Mouse (Mus musculus) hindbrain, embryonic 11.5 days (tissue): Measurements from ENCODE around the gene Adh1. TPM values are rescaled to one million over a fixed set of nuclear protein-coding genes. Genes with fewer than 3 reads are reported as not detected.

Experiments used
- ATAC-seq: fragments of 200-750 bp; cut with Nextera tagmentation; 2 replicates; pipeline ENCODE4 v1.8.0; 2017; ENCODE audit warnings: mild to moderate bottlenecking, moderate TSS enrichment, moderate library complexity; ENCODE audit not compliant: low FRiP score
- DNase-seq: peaks from one replicate; pipeline ENCODE4 v3.0.0-alpha.2; 2015; ENCODE audit warnings: low spot score
- H3K27ac ChIP-seq: fragments of 300-500 bp; sonication (generic); 2 replicates; pipeline ENCODE4 v1.5.1; 2014; ENCODE audit warnings: mild to moderate bottlenecking, low read depth, low read length
- H3K27me3 ChIP-seq: fragments of 300-500 bp; sonication (generic); 2 replicates; pipeline ENCODE4 v1.6.1; 2014; ENCODE audit warnings: mild to moderate bottlenecking, low read length, moderate library complexity, mixed read lengths; ENCODE audit not compliant: control insufficient read depth, insufficient read depth
- H3K36me3 ChIP-seq: fragments of 300-500 bp; sonication (generic); 2 replicates; pipeline ENCODE4 v1.6.1; 2014; ENCODE audit warnings: mild to moderate bottlenecking, low read length, moderate library complexity, mixed read lengths; ENCODE audit not compliant: control insufficient read depth, insufficient read depth
- H3K4me1 ChIP-seq: fragments of 300-500 bp; sonication (generic); replicated peaks from 2 replicates; pipeline ENCODE4 v1.6.1; 2014; ENCODE audit warnings: low read length, mixed read lengths; ENCODE audit not compliant: control insufficient read depth, insufficient read depth
- H3K4me2 ChIP-seq: fragments of 300-500 bp; sonication (generic); replicated peaks from 2 replicates; pipeline ENCODE4 v1.6.1; 2014; ENCODE audit warnings: mild to moderate bottlenecking, low read depth, low read length
- H3K4me3 ChIP-seq: fragments of 300-500 bp; sonication (generic); 2 replicates; pipeline ENCODE4 v1.5.1; 2014; ENCODE audit warnings: low read depth, low read length
- H3K9ac ChIP-seq: fragments of 300-500 bp; sonication (generic); 2 replicates; pipeline ENCODE4 v1.6.1; 2014; ENCODE audit warnings: low read depth, low read length
- H3K9me3 ChIP-seq: fragments of 300-500 bp; sonication (generic); 2 replicates; pipeline ENCODE4 v1.6.1; 2016; ENCODE audit warnings: low read length; ENCODE audit not compliant: control insufficient read depth
- WGBS: fragments of 180-500 bp; shearing (Covaris S2); extraction: QIAGEN DNeasy Blood & Tissue Kit; methylation state at CpG from one replicate; pipeline ENCODE4 v1.1.7; 2014; 5-methylcytosine and 5-hydroxymethylcytosine counted together
- polyA plus RNA-seq: library from polyadenylated mRNA; unstranded; fragments of >200 nt; fragmentation: Nextera tagmentation; extraction: Ambion mirVana; gene quantifications from 2 replicates; pipeline ENCODE4 v1.2.1, GENCODE M21; 2014

Adh1 gene
- polyA plus RNA-seq, 1 experiment from 2014 or later, result 0.29 TPM

DNA sequence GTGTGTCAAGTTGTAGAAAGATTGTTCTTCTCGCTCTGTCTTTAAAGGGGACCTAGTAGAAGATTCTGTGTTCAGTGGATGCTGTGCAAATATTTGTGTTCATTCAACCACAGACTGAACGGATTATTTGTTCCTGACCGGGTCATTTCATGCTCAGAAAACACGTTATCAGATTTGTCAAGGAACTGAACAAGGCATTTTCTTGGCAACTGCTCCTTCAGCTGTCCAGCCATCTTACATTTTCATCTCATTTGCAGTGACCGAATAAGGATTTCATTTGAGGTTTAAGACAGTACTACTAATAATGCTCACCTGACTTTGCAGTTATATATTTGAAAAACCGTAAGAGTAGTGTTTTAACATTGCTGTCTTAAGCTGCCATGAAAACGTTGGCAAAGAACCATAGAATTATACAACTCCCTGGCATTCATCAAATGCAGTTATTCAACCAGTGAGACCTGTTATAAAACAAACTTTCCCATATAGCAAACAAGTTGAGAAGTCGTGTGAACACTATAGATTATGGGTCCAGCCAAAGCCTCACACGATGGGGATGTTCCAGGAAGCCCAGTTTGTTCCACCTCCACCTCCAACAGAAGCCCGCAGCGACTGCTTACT is 24.1 kb upstream of the Adh1 start:
- no peak overlapping the region for H3K4me3 ChIP-seq
- no peak for DNase-seq
- no peaks in the 10 kb centered on the region for H3K4me1 ChIP-seq
- no peaks in the 10 kb centered on the region for H3K36me3 ChIP-seq
- no peak for ATAC-seq
- no peak overlapping the region for H3K27ac ChIP-seq
- WGBS, result 78% methylated on average over 11 of the region's 11 CpGs
- H3K9me3 ChIP-seq, result no peaks in the 10 kb centered on the region
- H3K9ac ChIP-seq, result no peak overlapping the region
- no peak overlapping the region for H3K4me2 ChIP-seq
- no peaks in the 10 kb centered on the region for H3K27me3 ChIP-seq

DNA sequence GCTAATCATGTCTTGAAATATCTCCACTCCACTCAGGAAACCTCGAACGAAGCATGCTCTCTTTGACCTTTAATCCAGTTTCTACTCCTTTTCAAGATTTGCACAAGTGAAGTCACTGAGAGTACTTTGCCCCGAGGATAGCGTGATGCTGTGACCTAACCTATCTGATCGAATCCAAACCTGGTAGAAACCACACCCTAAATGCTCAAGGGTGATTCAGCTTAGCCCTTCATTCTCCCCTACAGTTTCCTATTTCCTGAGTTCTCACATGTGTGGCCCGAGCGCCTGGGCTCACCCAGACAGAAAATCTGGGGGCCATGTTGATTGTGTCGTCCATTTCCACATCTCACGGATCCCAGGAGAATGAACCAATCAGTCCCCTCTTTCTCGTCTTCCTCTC is 22.7 kb upstream of the Adh1 start:
- DNase-seq, result no peak
- Histone ChIP-seq H3K36me3 (no peaks in the 10 kb centered on the region), H3K4me2 (no peak overlapping the region), H3K4me3 (no peak overlapping the region), H3K27me3 (no peaks in the 10 kb centered on the region), H3K9ac (no peak overlapping the region), H3K9me3 (no peaks in the 10 kb centered on the region), H3K27ac (no peak overlapping the region), H3K4me1 (no peaks in the 10 kb centered on the region)
- WGBS, result 88% methylated on average over 10 of the region's 10 CpGs
- no peak for ATAC-seq

DNA sequence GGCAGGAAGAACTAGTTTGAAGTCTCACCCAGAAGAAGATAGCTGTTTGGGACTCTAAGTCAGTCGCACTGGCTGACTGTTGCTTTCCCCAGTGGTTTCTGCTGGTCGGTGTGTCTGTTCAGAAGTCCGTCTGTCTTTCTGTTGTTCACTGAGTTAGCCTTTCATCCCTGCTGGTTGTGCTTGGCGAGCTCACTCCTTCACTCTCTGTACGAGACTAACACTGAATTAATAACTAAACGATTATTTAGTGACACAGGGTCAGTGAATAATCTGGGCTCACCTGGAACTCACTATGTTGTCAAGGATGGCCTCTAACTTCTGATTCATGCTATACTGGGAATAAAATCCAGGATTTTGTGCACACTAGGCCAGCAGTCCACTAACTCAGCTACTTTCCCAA is 21.3 kb upstream of the Adh1 start:
- WGBS, result 92% methylated on average over 6 of the region's 6 CpGs

DNA sequence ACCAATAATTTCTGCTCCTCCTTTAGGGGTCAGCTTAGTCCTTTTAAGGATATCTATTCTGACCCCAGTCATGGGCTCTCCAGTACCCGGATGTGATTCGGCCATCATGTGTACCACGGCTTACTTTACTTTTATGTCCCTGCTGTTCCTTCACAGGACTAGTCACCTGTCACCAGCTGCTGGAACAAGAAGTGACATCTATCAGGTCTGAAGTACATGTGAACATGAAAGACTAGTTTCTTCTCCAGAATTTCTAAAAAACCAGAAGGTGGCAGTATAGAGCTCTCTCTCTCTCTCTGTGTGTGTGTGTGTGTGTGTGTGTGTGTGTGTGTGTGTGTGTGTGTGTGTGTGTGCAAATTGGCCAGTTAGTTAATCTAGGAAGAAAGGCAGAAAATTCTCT is 20.4 kb upstream of the Adh1 start:
- 94% methylated on average over 3 of the region's 3 CpGs for WGBS
- DNase-seq, result no peak

More for the DNA sequence above, 21.3 kb upstream of the Adh1 start:
- H3K4me3 ChIP-seq, result no peak overlapping the region
- H3K27ac ChIP-seq, result no peak overlapping the region
- no peak overlapping the region for H3K4me2 ChIP-seq
- H3K4me1 ChIP-seq, result no peaks in the 10 kb centered on the region
- ATAC-seq (no peak), DNase-seq (no peak)
- H3K9ac ChIP-seq, result no peak overlapping the region
- H3K36me3 ChIP-seq, result no peaks in the 10 kb centered on the region
- H3K27me3 ChIP-seq, result no peaks in the 10 kb centered on the region
- H3K9me3 ChIP-seq, result no peaks in the 10 kb centered on the region

DNA sequence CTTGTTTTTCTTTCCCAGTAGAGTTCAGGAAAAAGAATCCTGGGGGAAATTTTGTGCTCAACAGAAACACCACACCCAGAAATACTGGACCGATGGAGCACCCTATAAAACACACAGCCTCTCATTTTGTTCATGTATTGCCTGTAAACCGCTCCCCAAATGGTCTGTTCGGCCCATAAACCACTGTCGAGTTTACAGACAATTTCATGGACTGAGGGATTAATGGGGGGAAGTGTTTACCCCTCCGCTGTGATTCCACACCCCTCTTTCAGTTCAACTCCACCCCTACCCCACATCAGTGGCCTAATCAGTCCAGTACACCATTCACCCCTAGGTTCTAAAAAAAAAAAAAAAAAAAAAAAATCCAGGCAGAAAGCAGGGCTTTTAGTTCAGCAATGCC is 19.8 kb upstream of the Adh1 start:
- no peaks in the 10 kb centered on the region for H3K36me3 ChIP-seq
- H3K27ac ChIP-seq, result no peak overlapping the region
- H3K4me1 ChIP-seq, result no peaks in the 10 kb centered on the region
- no peaks in the 10 kb centered on the region for H3K27me3 ChIP-seq
- ATAC-seq (no peak), DNase-seq (no peak)
- 86% methylated on average over 5 of the region's 5 CpGs for WGBS
- H3K4me2 ChIP-seq, result no peak overlapping the region
- no peak overlapping the region for H3K4me3 ChIP-seq
- no peaks in the 10 kb centered on the region for H3K9me3 ChIP-seq
- H3K9ac ChIP-seq, result no peak overlapping the region

More for the DNA sequence above, 20.4 kb upstream of the Adh1 start:
- Histone ChIP-seq H3K9ac (no peak overlapping the region), H3K27ac (no peak overlapping the region), H3K27me3 (no peaks in the 10 kb centered on the region), H3K36me3 (no peaks in the 10 kb centered on the region), H3K4me1 (no peaks in the 10 kb centered on the region), H3K4me2 (no peak overlapping the region), H3K4me3 (no peak overlapping the region), H3K9me3 (no peaks in the 10 kb centered on the region)
- ATAC-seq, result no peak

DNA sequence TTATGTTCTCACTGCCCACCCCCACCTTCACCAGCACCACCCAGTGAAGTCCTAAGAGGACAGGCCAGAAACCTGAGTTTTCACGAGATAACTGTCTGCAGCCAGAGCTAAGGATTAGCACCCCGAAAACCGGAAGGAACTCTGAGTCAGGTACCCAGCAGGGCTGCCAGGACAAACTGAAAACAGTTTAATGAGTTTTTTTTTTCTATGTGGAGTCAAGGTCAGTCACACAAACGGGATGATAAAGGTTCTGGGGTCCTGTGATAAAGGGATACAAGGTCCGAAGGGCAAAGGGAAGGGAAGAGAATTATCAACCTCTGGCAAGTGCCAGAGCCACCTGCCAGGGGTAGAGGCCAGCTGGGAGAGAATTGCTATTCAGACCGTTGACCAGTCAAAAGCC is 19.4 kb upstream of the Adh1 start:
- ATAC-seq, result no peak
- Histone ChIP-seq H3K9me3 (no peaks in the 10 kb centered on the region), H3K36me3 (no peaks in the 10 kb centered on the region), H3K4me3 (no peak overlapping the region), H3K9ac (no peak overlapping the region), H3K27ac (no peak overlapping the region), H3K27me3 (no peaks in the 10 kb centered on the region), H3K4me1 (no peaks in the 10 kb centered on the region), H3K4me2 (no peak overlapping the region)
- no peak for DNase-seq
- 75% methylated on average over 6 of the region's 6 CpGs for WGBS

DNA sequence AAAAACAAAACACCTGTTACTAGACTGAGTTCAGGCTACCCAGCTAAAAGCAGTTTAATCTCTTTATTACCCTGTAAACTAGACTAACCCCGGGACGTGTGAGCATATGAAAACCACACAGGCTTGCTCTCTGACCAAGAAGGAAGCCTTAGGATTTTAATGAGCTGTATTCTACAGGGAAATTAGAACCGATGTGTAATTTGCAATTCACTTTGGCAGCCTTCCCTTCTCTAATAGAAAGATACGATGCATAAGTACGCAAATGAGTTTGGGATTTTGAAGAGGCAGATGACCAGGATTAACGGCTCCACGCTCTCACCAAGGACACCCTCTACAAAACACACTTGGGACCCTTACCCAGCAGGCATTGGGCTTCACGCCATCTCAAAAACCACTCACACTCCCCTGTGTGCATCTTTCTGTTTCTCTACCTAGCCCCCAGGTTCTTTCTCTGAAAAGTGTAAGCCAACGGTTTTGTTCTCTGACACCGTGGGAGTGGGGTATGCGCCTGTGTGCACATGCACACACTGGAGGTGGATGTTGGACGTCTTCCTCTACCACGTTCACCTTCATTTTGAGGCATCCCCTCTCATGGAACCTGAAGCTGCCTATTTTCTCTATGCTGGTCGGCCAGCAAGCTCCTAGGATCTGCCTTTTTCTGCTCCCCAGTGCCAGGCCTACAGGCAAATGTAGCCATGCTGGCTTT is 18.6 kb upstream of the Adh1 start:
- Histone ChIP-seq H3K27ac (no peak overlapping the region), H3K4me1 (no peaks in the 10 kb centered on the region), H3K4me3 (no peak overlapping the region), H3K27me3 (no peaks in the 10 kb centered on the region), H3K9ac (no peak overlapping the region), H3K36me3 (no peaks in the 10 kb centered on the region), H3K9me3 (no peaks in the 10 kb centered on the region), H3K4me2 (no peak overlapping the region)
- DNase-seq (no peak), ATAC-seq (no peak)
- 88% methylated on average over 14 of the region's 14 CpGs for WGBS

DNA sequence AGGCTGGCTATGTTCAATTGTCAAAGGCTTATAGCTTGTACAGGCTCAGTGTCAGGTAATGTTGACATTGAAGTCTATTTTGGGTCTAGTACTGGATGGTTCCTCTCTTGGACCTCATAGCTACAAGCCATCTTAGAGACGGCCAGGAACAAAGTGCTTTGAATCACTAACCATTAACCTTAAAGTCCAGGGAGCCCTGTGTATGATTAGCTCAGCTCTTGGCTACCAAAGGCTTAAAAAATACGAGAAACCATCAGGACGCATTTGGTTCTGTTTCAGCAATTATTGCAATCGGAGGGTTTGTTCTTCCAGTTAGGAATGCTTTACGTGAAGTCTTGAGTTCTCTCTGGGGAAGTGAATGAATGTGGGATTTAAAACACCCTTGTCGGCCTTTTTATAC is 17.9 kb upstream of the Adh1 start:
- 86% methylated on average over 6 of the region's 6 CpGs for WGBS
- H3K36me3 ChIP-seq, result no peaks in the 10 kb centered on the region
- H3K4me3 ChIP-seq, result no peak overlapping the region
- no peaks in the 10 kb centered on the region for H3K4me1 ChIP-seq
- no peak for DNase-seq
- H3K4me2 ChIP-seq, result no peak overlapping the region
- H3K27ac ChIP-seq, result no peak overlapping the region
- ATAC-seq, result no peak
- no peaks in the 10 kb centered on the region for H3K27me3 ChIP-seq
- no peak overlapping the region for H3K9ac ChIP-seq
- no peaks in the 10 kb centered on the region for H3K9me3 ChIP-seq

DNA sequence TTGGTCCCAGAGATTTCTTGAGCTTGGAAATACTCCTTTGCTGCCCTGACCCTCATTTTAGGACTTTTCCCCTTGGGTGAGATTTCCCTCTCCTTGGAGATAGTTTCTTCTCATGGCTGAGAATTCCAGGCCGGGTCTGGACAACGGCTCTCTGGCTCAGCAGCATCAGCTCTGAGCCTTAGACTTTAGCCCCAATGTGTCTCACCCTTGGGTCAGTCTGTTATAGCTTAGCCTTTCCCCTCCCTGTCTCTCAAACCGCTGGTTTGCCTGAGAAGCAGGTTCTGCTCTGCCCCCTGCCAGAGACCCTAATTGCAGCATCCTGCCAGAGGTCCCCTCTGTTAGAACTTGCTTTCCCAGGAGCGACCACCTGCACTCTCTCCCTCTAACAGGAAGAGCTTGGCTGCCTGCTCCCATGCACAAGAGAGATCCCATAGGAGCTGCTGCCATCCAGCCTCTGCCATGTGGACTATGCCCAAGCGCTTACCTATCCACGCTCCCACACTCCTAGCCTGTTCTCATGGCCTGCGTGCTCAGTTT is 16.4 kb upstream of the Adh1 start:
- Histone ChIP-seq H3K27me3 (no peaks in the 10 kb centered on the region), H3K27ac (no peak overlapping the region), H3K4me3 (no peak overlapping the region), H3K9me3 (no peaks in the 10 kb centered on the region), H3K4me1 (no peaks in the 10 kb centered on the region), H3K36me3 (no peaks in the 10 kb centered on the region), H3K9ac (no peak overlapping the region), H3K4me2 (no peak overlapping the region)
- DNase-seq (no peak), ATAC-seq (no peak)
- 72% methylated on average over 7 of the region's 7 CpGs for WGBS
